Comparison of ENCODE assay signal across 24 mouse cellular contexts in genomic region chr5:129016370-129016769, GRCm38 (mm10). TPM values are rescaled to one million over a fixed set of nuclear protein-coding genes. Genes with fewer than 3 reads are reported as not detected.
DNase-seq lines count a peak whose midpoint lies in the region; TF ChIP-seq lines count a peak whose summit lies in the region.
"Had no signal": no experiment of that assay in that cellular context is flagged by ENCODE, and none has a peak within 500 bp of the region (broad histone marks: within the 10 kb centered on the region; RNA-seq: fewer than 3 reads in every experiment).

No protein-coding gene starts in this region.

- no peaks in the 10 kb centered on the region for H3K27me3 ChIP-seq in MEL (ENCODE audit: control insufficient read depth in 1 of 2, insufficient read depth in 2 of 2, low read length in 2 of 2)
- H3K27me3 ChIP-seq: embryonic facial prominence, embryonic 13.5 days; embryonic facial prominence, embryonic 15.5 days; forebrain, embryonic 13.5 days; forebrain, embryonic 15.5 days had no signal

- H3K4me3 ChIP-seq in MEL (ENCODE audit: control insufficient read depth in 1 of 2, insufficient read depth in 1 of 2, low read depth in 2 of 2, low read length in 2 of 2): no peak overlapping the region
- H3K4me3 ChIP-seq: embryonic facial prominence, embryonic 13.5 days; embryonic facial prominence, embryonic 15.5 days; erythroblast, embryonic 14.5 days; forebrain, embryonic 13.5 days; forebrain, embryonic 15.5 days had no signal

- no peaks in the 10 kb centered on the region for H3K9me3 ChIP-seq in MEL (replicated peaks; ENCODE audit: insufficient read depth, low read length)
- H3K9me3 ChIP-seq: embryonic facial prominence, embryonic 13.5 days; embryonic facial prominence, embryonic 15.5 days; forebrain, embryonic 13.5 days; forebrain, embryonic 15.5 days; G1E had no signal

- no peak overlapping the region for H3K9ac ChIP-seq in MEL (ENCODE audit: control insufficient read depth, low read depth, low read length, poor library complexity, severe bottlenecking)
- H3K9ac ChIP-seq: embryonic facial prominence, embryonic 13.5 days; embryonic facial prominence, embryonic 15.5 days; forebrain, embryonic 13.5 days; forebrain, embryonic 15.5 days; forebrain, postnatal 0 days had no signal

- no peak overlapping the region for H3K27ac ChIP-seq in MEL (ENCODE audit: control insufficient read depth, low read depth, low read length)
- H3K27ac ChIP-seq: embryonic facial prominence, embryonic 13.5 days; embryonic facial prominence, embryonic 15.5 days; forebrain, embryonic 13.5 days; forebrain, embryonic 15.5 days had no signal

- peaks cover 5 to 7% of the 10 kb centered on the region in 2 experiments for H3K36me3 ChIP-seq in MEL (ENCODE audit: control insufficient read depth in 1 of 2, insufficient read depth in 2 of 2, low read length in 2 of 2)
- H3K36me3 ChIP-seq: embryonic facial prominence, embryonic 13.5 days; embryonic facial prominence, embryonic 15.5 days; forebrain, embryonic 15.5 days had no signal

- TF ChIP-seq POLR2A in MEL (IDR thresholded peaks at IDR 0.05; ENCODE audit: control insufficient read depth in 1 of 2, insufficient read depth in 1 of 2, low read depth in 1 of 2, low read length in 2 of 2, poor library complexity in 1 of 2): no peak

- H3K4me1 ChIP-seq in MEL (ENCODE audit: control insufficient read depth in 1 of 2, insufficient read depth in 2 of 2, low read length in 2 of 2): peaks cover 3 to 23% of the 10 kb centered on the region in 2 experiments; a peak in 3 of 4 replicates

- H3K79me2 ChIP-seq in MEL (ENCODE audit: control insufficient read depth, insufficient read depth, low read length, poor library complexity): peaks cover 18% of the 10 kb centered on the region

- DNase-seq in A20 (ENCODE audit: low read depth, low spot score): peak; percentile 36
- DNase-seq in CD4-positive helper T cell, adult 2 months (ENCODE audit: low read depth, low spot score): peak; percentile 41
- no peak for DNase-seq in MEL (ENCODE audit: low read depth, low spot score)
- DNase-seq in right cerebral cortex, adult 2 months (ENCODE audit: low spot score in 2 of 2): no peak
- DNase-seq in frontal cortex, postnatal 25 days (ENCODE audit: low spot score in 2 of 2): no peak
- DNase-seq in natural killer cell, adult 2 months (ENCODE audit: low spot score in 2 of 2): no peak
- DNase-seq: adrenal gland, adult 2 months; adrenal gland, postnatal 10 days; adrenal gland, postnatal 25 days; B cell, adult 2 months; cerebellum, adult 11 months; cerebellum, adult 18-20 months; cerebellum, adult 8-10 months; cerebellum, adult 9-11 months; cerebellum, postnatal 14 days; cerebellum, postnatal 36 days; embryo, embryonic 11 days; forebrain, postnatal 0 days had no signal

- no peak for TF ChIP-seq EP300 in MEL (IDR thresholded peaks at IDR 0.05; ENCODE audit: low read depth in 1 of 2, low read length in 2 of 2)

- no peak for TF ChIP-seq CTCF in MEL (IDR thresholded peaks at IDR 0.05 in 2 of 3, conservative IDR thresholded peaks at IDR 0.05 in 1 of 3; ENCODE audit: control insufficient read depth in 1 of 3, insufficient read depth in 1 of 3, low read depth in 2 of 3, low read length in 3 of 3, poor library complexity in 1 of 3, severe bottlenecking in 1 of 3)

- no peak for TF ChIP-seq RAD21 in MEL (IDR thresholded peaks at IDR 0.05; ENCODE audit: low read depth, low read length)

TF ChIP-seq in MEL, 35 proteins besides CTCF, POLR2A, EP300 and RAD21:
- TF ChIP-seq MAX (IDR thresholded peaks at IDR 0.05; ENCODE audit: low read length) (no peak), ETS1 (IDR thresholded peaks at IDR 0.05; ENCODE audit: low read depth, low read length) (peak; percentile 65; the same call in 1 of the 2 replicates), MYC (IDR thresholded peaks at IDR 0.05; ENCODE audit: low read depth, low read length) (no peak), MAZ (IDR thresholded peaks at IDR 0.05; ENCODE audit: low read depth, low read length) (no peak), TAL1 (IDR thresholded peaks at IDR 0.05; ENCODE audit: low read length) (no peak), RCOR1 (IDR thresholded peaks at IDR 0.05; ENCODE audit: low read depth, low read length) (no peak)

RNA-seq across cellular contexts. Expression of gene Ran, which starts 3.5 kb away (rescaled TPM):
- total RNA-seq in MEL (2012; rRNA removed): 950 and 1,019 TPM in 2 replicates
- 1,000 to 10,000 TPM in 1 of 2 experiments, 10 to 100 TPM in 1; 91.6 to 2,479 TPM for polyA plus RNA-seq in MEL (2012; ENCODE audit: insufficient read depth in 1 of 2, insufficient read length in 2 of 2, low read depth in 1 of 2, low replicate concordance in 2 of 2, missing spikeins in 1 of 2)

RNA-seq across cellular contexts. Expression of gene Stx2, which starts 8.0 kb away (rescaled TPM):
- 69.0 and 84.8 TPM in 2 replicates for total RNA-seq in MEL (2012; rRNA removed)
- polyA plus RNA-seq in MEL (2012; ENCODE audit: insufficient read depth in 1 of 2, insufficient read length in 2 of 2, low read depth in 1 of 2, low replicate concordance in 2 of 2, missing spikeins in 1 of 2): 10 to 100 TPM in 1 of 2 experiments, not detected in 1; 97.1 TPM

Comparison
In these comparisons a context has a peak if more than half of its experiments do, and no peak if none do; other contexts are left out.
1. DNase-seq: peak in A20 (single experiment) and CD4-positive helper T cell, adult 2 months (single experiment); none in MEL (single experiment), right cerebral cortex, adult 2 months (0 of 2), frontal cortex, postnatal 25 days (0 of 2) and natural killer cell, adult 2 months (0 of 2).